Mouse (Mus musculus) limb, embryonic 14.5 days (tissue): Measurements from ENCODE around the gene Gm49325. TPM values are rescaled to one million over a fixed set of nuclear protein-coding genes. Genes with fewer than 3 reads are reported as not detected.

Experiments used
- ATAC-seq: fragments of 200-750 bp; cut with Nextera tagmentation; 2 replicates; pipeline ENCODE4 v1.8.0; 2017; ENCODE audit warnings: low read depth, moderate number of reproducible peaks, moderate TSS enrichment; ENCODE audit not compliant: low FRiP score
- DNase-seq: peaks from one replicate; pipeline ENCODE4 v3.0.0-alpha.2; 2015; ENCODE audit warnings: low spot score
- H3K27ac ChIP-seq: fragments of 300-500 bp; sonication (generic); replicated peaks from 2 replicates; pipeline ENCODE4 v1.5.1; 2014; ENCODE audit warnings: low read depth, mild to moderate bottlenecking, low read length, moderate library complexity, mixed read lengths
- H3K27me3 ChIP-seq: fragments of 300-500 bp; sonication (generic); 2 replicates; pipeline ENCODE4 v1.6.1; 2014; ENCODE audit warnings: low read length, mixed read lengths; ENCODE audit not compliant: control insufficient read depth, insufficient read depth
- H3K36me3 ChIP-seq: fragments of 300-500 bp; sonication (generic); 2 replicates; pipeline ENCODE4 v1.6.1; 2014; ENCODE audit warnings: mild to moderate bottlenecking, low read length, moderate library complexity, mixed read lengths; ENCODE audit not compliant: control insufficient read depth, insufficient read depth
- H3K4me1 ChIP-seq: fragments of 300-500 bp; sonication (generic); 2 replicates; pipeline ENCODE4 v1.6.1; 2014; ENCODE audit warnings: antibody characterized with exemption, low read length, mixed read lengths; ENCODE audit not compliant: control insufficient read depth, insufficient read depth
- H3K4me2 ChIP-seq: fragments of 300-500 bp; sonication (generic); replicated peaks from 2 replicates; pipeline ENCODE4 v1.6.1; 2014; ENCODE audit warnings: low read depth, mild to moderate bottlenecking, low read length, moderate library complexity; ENCODE audit not compliant: severe bottlenecking
- H3K4me3 ChIP-seq: fragments of 300-500 bp; sonication (generic); replicated peaks from 2 replicates; pipeline ENCODE4 v1.5.1; 2014; ENCODE audit warnings: low read length
- H3K9ac ChIP-seq: fragments of 300-500 bp; sonication (generic); 2 replicates; pipeline ENCODE4 v1.6.1; 2014; ENCODE audit warnings: mild to moderate bottlenecking, low read depth, low read length, moderate library complexity; ENCODE audit not compliant: severe bottlenecking
- H3K9me3 ChIP-seq: fragments of 300-500 bp; sonication (generic); 2 replicates; pipeline ENCODE4 v1.6.1; 2016; ENCODE audit warnings: low read length; ENCODE audit not compliant: control insufficient read depth
- POLR2A ChIP-seq: fragments of 200-500 bp; IDR thresholded peaks from 2 replicates; pipeline ENCODE4 v1.8.0; 2012; ENCODE audit warnings: inconsistent platforms, mild to moderate bottlenecking, moderate library complexity, borderline replicate concordance; ENCODE audit not compliant: insufficient read depth, insufficient read length; ENCODE audit errors: extremely low read depth
- WGBS: fragments of 180-500 bp; shearing (Covaris S2); extraction: QIAGEN DNeasy Blood & Tissue Kit; methylation state at CpG from one replicate; pipeline ENCODE4 v1.1.7; 2014; 5-methylcytosine and 5-hydroxymethylcytosine counted together
- polyA plus RNA-seq, 2 experiments: library from polyadenylated mRNA; depleted of rRNA in 1 of 2; stranded (reverse) in 1 of 2; unstranded in 1 of 2; fragments of >200 nt; fragmentation: Nextera tagmentation in 1 of 2; extraction: Ambion mirVana in 1 of 2; gene quantifications; 2 replicates each; pipeline versions ENCODE4 v1.2.1 to v1.2.3; 2012 to 2014

Gene Gm49325
- polyA plus RNA-seq, 2 experiments: 5.8 to 8.4 TPM

DNA sequence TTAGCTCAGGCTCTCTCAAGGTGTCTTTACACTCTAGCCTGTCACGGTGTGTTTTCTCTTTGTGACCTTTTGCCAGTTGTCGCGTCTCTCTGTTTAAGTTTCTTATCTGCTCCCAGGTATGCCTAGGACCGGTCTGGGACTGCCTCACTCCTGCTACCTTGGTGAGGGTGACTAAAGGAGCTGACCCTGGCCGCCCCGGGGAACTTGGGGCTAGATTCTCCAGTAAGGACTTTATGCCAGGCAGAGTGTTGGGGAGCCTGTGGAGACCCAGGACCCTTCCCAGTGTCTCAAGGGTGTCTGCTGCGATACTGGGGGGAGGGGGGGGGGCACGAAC is 23.7 kb upstream of the Gm49325 start:
- Histone ChIP-seq H3K4me2 (peak overlapping the region; percentile 82), H3K9me3 (no peaks in the 10 kb centered on the region), H3K27me3 (no peaks in the 10 kb centered on the region), H3K9ac (peak overlapping the region; percentile 86), H3K4me1 (peaks cover 24% of the 10 kb centered on the region), H3K36me3 (peaks cover 12% of the 10 kb centered on the region), H3K4me3 (peak overlapping the region; percentile 87), H3K27ac (no peak overlapping the region)
- no peak for ATAC-seq
- WGBS: 10% methylated on average over 8 of the region's 8 CpGs
- no peak for TF ChIP-seq POLR2A
- no peak for DNase-seq

- ATAC-seq (no peak), DNase-seq (no peak)
- no peak for TF ChIP-seq POLR2A
- Histone ChIP-seq H3K27ac (no peak overlapping the region), H3K4me1 (peaks cover 24% of the 10 kb centered on the region), H3K4me3 (no peak overlapping the region), H3K9ac (no peak overlapping the region), H3K27me3 (no peaks in the 10 kb centered on the region), H3K9me3 (no peaks in the 10 kb centered on the region), H3K4me2 (no peak overlapping the region), H3K36me3 (peaks cover 24% of the 10 kb centered on the region)
- WGBS: 82% methylated on average over 10 of the region's 10 CpGs
Observed at GRCm38 (mm10) chr10:77583795-77584422, 22.1 kb upstream of the Gm49325 start.

DNA sequence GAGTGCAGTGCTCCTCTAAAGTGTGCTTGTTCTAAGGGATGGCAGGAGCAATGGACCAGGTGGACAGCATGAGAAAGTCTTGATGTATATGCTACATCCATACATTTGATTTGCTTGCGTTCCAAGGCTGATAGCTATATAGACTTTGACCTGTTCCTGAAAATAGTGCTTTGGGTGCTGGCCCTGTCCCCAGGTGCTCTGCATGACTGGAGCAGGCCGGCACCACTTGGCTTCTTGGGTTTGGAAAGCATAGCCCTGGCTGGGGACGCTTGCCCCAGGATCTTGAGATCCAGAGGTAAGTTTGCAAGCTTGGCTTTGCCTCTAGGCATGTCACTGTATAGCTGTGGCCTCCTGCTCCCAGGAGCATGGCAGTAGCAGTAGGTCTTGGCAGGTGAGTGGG is 19.4 kb upstream of the Gm49325 start:
- ATAC-seq (no peak), DNase-seq (no peak)
- 94% methylated on average over 3 of the region's 3 CpGs for WGBS
- Histone ChIP-seq H3K36me3 (peaks cover 44% of the 10 kb centered on the region), H3K4me1 (peaks cover 17% of the 10 kb centered on the region), H3K27ac (no peak overlapping the region), H3K27me3 (no peaks in the 10 kb centered on the region), H3K4me3 (no peak overlapping the region), H3K4me2 (no peak overlapping the region), H3K9ac (no peak overlapping the region), H3K9me3 (no peaks in the 10 kb centered on the region)
- TF ChIP-seq POLR2A: no peak

- Histone ChIP-seq H3K4me2 (no peak overlapping the region), H3K9ac (no peak overlapping the region), H3K4me3 (no peak overlapping the region), H3K4me1 (peaks cover 16% of the 10 kb centered on the region), H3K27me3 (no peaks in the 10 kb centered on the region), H3K27ac (no peak overlapping the region), H3K36me3 (peaks cover 50% of the 10 kb centered on the region), H3K9me3 (no peaks in the 10 kb centered on the region)
- no peak for DNase-seq
- ATAC-seq: no peak
- 94% methylated on average over 6 of the region's 6 CpGs for WGBS
- no peak for TF ChIP-seq POLR2A
Observed at GRCm38 (mm10) chr10:77587091-77587775, 18.8 kb upstream of the Gm49325 start.

GRCm38 (mm10) chr10:77588036-77588435 is 18.0 kb upstream of the Gm49325 start:
- WGBS: 91% methylated on average over 2 of the region's 2 CpGs

More at GRCm38 (mm10) chr10:77588036-77588435, 18.0 kb upstream of the Gm49325 start:
- Histone ChIP-seq H3K4me2 (no peak overlapping the region), H3K9me3 (no peaks in the 10 kb centered on the region), H3K27ac (no peak overlapping the region), H3K4me3 (no peak overlapping the region), H3K9ac (no peak overlapping the region; the same call in 1 of the 2 replicates), H3K4me1 (peaks cover 8% of the 10 kb centered on the region), H3K36me3 (peaks cover 58% of the 10 kb centered on the region), H3K27me3 (no peaks in the 10 kb centered on the region)
- no peak for DNase-seq
- no peak for ATAC-seq
- TF ChIP-seq POLR2A: no peak
